In the genomic region with DNA sequence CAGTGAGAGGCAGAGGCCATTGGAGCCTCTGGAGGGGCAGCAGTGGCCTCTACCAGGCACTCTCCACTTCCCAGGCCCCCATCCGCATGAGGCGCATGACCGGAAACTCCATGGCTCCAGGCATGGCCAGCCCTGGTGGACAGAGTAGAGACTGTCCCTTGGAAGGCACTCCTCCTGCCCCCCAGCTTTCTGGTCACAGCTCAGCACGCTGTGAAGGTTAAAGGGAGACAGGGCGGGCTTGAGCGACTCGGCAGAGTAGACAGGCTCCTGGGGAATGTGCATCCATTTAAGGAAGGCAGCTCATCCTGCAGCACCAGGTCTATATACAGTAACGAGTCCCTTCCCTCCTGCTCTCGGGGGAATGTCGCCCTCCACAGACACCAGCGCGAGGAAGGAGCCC, we compare ENCODE assay signal across 15 mouse cellular contexts.
DNase-seq lines count a peak whose midpoint lies in the region; ATAC-seq and TF ChIP-seq lines count a peak whose summit lies in the region.
"Had no signal": no experiment of that assay in that cellular context is flagged by ENCODE, and none has a peak within 500 bp of the region (broad histone marks: within the 10 kb centered on the region; RNA-seq: fewer than 3 reads in every experiment).

No protein-coding gene starts in this region.

- DNase-seq in heart, adult 18-20 months: peak; percentile 52 to 61
- DNase-seq in heart, adult 8-10 months (ENCODE audit: low spot score): no peak
- peak; percentile 73 for DNase-seq in kidney, postnatal 0 days (ENCODE audit: low spot score)
- no peak for DNase-seq in ovary, postnatal 14 days (ENCODE audit: low spot score)
- DNase-seq in gastrocnemius, postnatal 36 days: no peak
- no peak for DNase-seq in urinary bladder, postnatal 10 days (ENCODE audit: low spot score)
- DNase-seq: cerebellum, postnatal 36 days; lung, postnatal 14 days had no signal

- no peaks in the 10 kb centered on the region for H3K9me3 ChIP-seq in intestine, embryonic 16.5 days (ENCODE audit: control insufficient read depth, low read length)
- no peaks in the 10 kb centered on the region for H3K9me3 ChIP-seq in kidney, postnatal 0 days (replicated peaks; ENCODE audit: low read length)
- H3K9me3 ChIP-seq in stomach, embryonic 15.5 days: no peaks in the 10 kb centered on the region
- H3K9me3 ChIP-seq: embryonic facial prominence, embryonic 13.5 days; forebrain, embryonic 10.5 days; midbrain, embryonic 10.5 days had no signal

- intact Hi-C loops in gastrocnemius, postnatal 36 days (cut with DNase I): loop anchor here (5.0 kb wide), 1 partner anchor 72 kb away; no protein-coding TSS in a partner anchor

- no peak overlapping the region for H3K4me2 ChIP-seq in intestine, embryonic 16.5 days (ENCODE audit: low read depth, low read length)
- no peak overlapping the region for H3K4me2 ChIP-seq in kidney, postnatal 0 days (ENCODE audit: low read length)
- no peak overlapping the region for H3K4me2 ChIP-seq in stomach, embryonic 15.5 days
- H3K4me2 ChIP-seq: embryonic facial prominence, embryonic 13.5 days; liver, embryonic 11.5 days had no signal

- peak; percentile 41; the same call in 1 of the 2 replicates for TF ChIP-seq CTCF in kidney, postnatal 0 days (IDR thresholded peaks at IDR 0.05; ENCODE audit: low read depth)

- 0 out of 2 replicates have a peak overlapping the region, but pooled peaks have one; percentile 35 for H3K9ac ChIP-seq in intestine, embryonic 16.5 days (ENCODE audit: low read depth, low read length)
- H3K9ac ChIP-seq in kidney, postnatal 0 days (ENCODE audit: low read depth, low read length): no peak overlapping the region
- H3K9ac ChIP-seq in stomach, embryonic 15.5 days: no peak overlapping the region
- H3K9ac ChIP-seq: embryonic facial prominence, embryonic 13.5 days had no signal

- no peaks in the 10 kb centered on the region for H3K27me3 ChIP-seq in intestine, embryonic 16.5 days (replicated peaks; ENCODE audit: control insufficient read depth, insufficient read depth, low read length)
- H3K27me3 ChIP-seq in kidney, postnatal 0 days (ENCODE audit: insufficient read depth, low read length): no peaks in the 10 kb centered on the region
- H3K27me3 ChIP-seq in stomach, embryonic 15.5 days (replicated peaks): no peaks in the 10 kb centered on the region

- H3K4me1 ChIP-seq in intestine, embryonic 16.5 days (ENCODE audit: control insufficient read depth, insufficient read depth, low read length): peaks cover 3% of the 10 kb centered on the region; the same call in 1 of the 2 replicates
- peaks cover 14% of the 10 kb centered on the region; the same call in 1 of the 2 replicates for H3K4me1 ChIP-seq in kidney, postnatal 0 days (replicated peaks; ENCODE audit: insufficient read depth, low read length)
- peaks cover 16% of the 10 kb centered on the region for H3K4me1 ChIP-seq in stomach, embryonic 15.5 days
- H3K4me1 ChIP-seq: midbrain, embryonic 10.5 days had no signal

- H3K4me3 ChIP-seq in intestine, embryonic 16.5 days (ENCODE audit: low read length): no peak overlapping the region
- no peak overlapping the region for H3K4me3 ChIP-seq in kidney, postnatal 0 days (replicated peaks; ENCODE audit: low read depth, low read length)
- no peak overlapping the region for H3K4me3 ChIP-seq in stomach, embryonic 15.5 days (replicated peaks)
- H3K4me3 ChIP-seq: embryonic facial prominence, embryonic 13.5 days; forebrain, embryonic 10.5 days; left cerebral cortex, adult 2 months; midbrain, embryonic 10.5 days had no signal

- 69% methylated on average over 12 of the region's 12 CpGs for WGBS in intestine, embryonic 16.5 days
- WGBS in kidney, postnatal 0 days: 53% methylated on average over 12 of the region's 12 CpGs
- WGBS in stomach, embryonic 15.5 days: 69% methylated on average over 12 of the region's 12 CpGs

- peak; percentile 39 for ATAC-seq in intestine, embryonic 16.5 days
- ATAC-seq in kidney, postnatal 0 days (replicated peaks; ENCODE audit: low FRiP score, low read depth): peak; percentile 90
- ATAC-seq in stomach, embryonic 15.5 days (ENCODE audit: insufficient read depth, low FRiP score, low read depth): peak; percentile 7; the same call in 1 of the 2 replicates

- H3K36me3 ChIP-seq in intestine, embryonic 16.5 days (ENCODE audit: control insufficient read depth, insufficient read depth, low read length): 0 out of 2 replicates have a peak, but pooled peaks cover 2% of the 10 kb centered on the region
- peaks cover 11% of the 10 kb centered on the region for H3K36me3 ChIP-seq in kidney, postnatal 0 days (ENCODE audit: insufficient read depth, low read length)
- H3K36me3 ChIP-seq in stomach, embryonic 15.5 days: no peaks in the 10 kb centered on the region

- H3K27ac ChIP-seq in intestine, embryonic 16.5 days (ENCODE audit: low read length): peak overlapping the region; percentile 63
- peak overlapping the region; percentile 65; the same call in 1 of the 2 replicates for H3K27ac ChIP-seq in kidney, postnatal 0 days
- H3K27ac ChIP-seq in stomach, embryonic 15.5 days: peak overlapping the region; percentile 70
- H3K27ac ChIP-seq: embryonic facial prominence, embryonic 13.5 days; forebrain, embryonic 10.5 days; left cerebral cortex, adult 2 months; midbrain, embryonic 10.5 days had no signal

Comparison
In these comparisons a context has a peak if more than half of its experiments do, and no peak if none do; other contexts are left out.
1. DNase-seq: peak in heart, adult 18-20 months (2 of 2) and kidney, postnatal 0 days (single experiment); none in heart, adult 8-10 months (single experiment), ovary, postnatal 14 days (single experiment), gastrocnemius, postnatal 36 days (0 of 2) and urinary bladder, postnatal 10 days (single experiment).
2. ATAC-seq: peak in every context shown above with its lines; median percentile 90 in kidney, postnatal 0 days; 39 in intestine, embryonic 16.5 days; 7 in stomach, embryonic 15.5 days.
3. Peak in every context shown above with its lines, with median percentiles within 50 percentile points of each other: H3K27ac ChIP-seq.